Mouse (Mus musculus) macrophage (primary cell): ENCODE results near the gene Gm49416. TPM values are rescaled to one million over a fixed set of nuclear protein-coding genes. Genes with fewer than 3 reads are reported as not detected.
A peak's percentile ranks its signal among the peaks of the same experiment; 100 is the strongest.

Source experiments
- H3K27ac ChIP-seq: fragments of 350-480 bp; formaldehyde crosslinking; 2 replicates; pipeline ENCODE4 v1.9.0; 2021
- H3K36me3 ChIP-seq: fragments of 350-480 bp; formaldehyde crosslinking; 2 replicates; pipeline ENCODE4 v1.9.0; 2021; ENCODE audit errors: inconsistent target
- H3K4me3 ChIP-seq: fragments of 350-480 bp; formaldehyde crosslinking; 2 replicates; pipeline ENCODE4 v1.9.0; 2021; ENCODE audit errors: inconsistent target
- H3K79me2 ChIP-seq: fragments of 350-480 bp; formaldehyde crosslinking; 2 replicates; pipeline ENCODE4 v1.9.0; 2021; ENCODE audit errors: inconsistent target
- WGBS: methylation state at CpG from one replicate; pipeline ENCODE4 v1.1.7; 2026; ENCODE audit warnings: inconsistent platforms; ENCODE audit not compliant: missing documents; 5-methylcytosine and 5-hydroxymethylcytosine counted together
- polyA plus RNA-seq: library from polyadenylated mRNA; stranded (reverse); fragments of 250-400 nt; gene quantifications from 3 replicates; pipeline ENCODE4 v1.2.4, GENCODE M21; 2018; ENCODE audit warnings: inconsistent platforms

Gm49416 gene
- polyA plus RNA-seq, 1 experiment from 2014 or later: not detected

DNA sequence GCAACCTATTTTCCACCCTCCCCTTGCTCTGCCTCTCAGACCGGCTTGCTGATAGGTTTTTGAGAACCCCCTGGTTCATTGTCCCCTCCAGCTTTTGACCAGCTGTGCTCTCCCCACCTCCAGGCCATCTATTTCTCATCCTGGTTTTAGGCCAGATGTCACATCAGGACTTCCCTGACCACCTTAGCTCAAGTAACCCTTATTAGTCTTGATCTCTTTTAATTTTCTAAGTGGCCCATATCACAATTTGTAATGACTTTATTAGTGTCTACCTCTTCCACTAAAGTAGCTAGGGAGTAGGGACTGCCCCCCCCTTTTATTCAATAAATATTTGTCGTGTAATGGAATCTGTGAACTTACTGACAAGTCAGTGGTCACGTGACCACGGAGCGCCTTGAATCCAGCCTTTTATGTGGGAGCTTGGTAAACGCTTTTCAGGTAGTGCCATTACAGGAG, 32.1 kb downstream of the Gm49416 start:
- H3K4me3 ChIP-seq: peak overlapping the region; percentile 93
- peaks cover 47% of the 10 kb centered on the region for H3K79me2 ChIP-seq
- 1% methylated on average over 6 of the region's 6 CpGs for WGBS
- peak overlapping the region; percentile 81 for H3K27ac ChIP-seq
- H3K36me3 ChIP-seq: peaks cover 14% of the 10 kb centered on the region

DNA sequence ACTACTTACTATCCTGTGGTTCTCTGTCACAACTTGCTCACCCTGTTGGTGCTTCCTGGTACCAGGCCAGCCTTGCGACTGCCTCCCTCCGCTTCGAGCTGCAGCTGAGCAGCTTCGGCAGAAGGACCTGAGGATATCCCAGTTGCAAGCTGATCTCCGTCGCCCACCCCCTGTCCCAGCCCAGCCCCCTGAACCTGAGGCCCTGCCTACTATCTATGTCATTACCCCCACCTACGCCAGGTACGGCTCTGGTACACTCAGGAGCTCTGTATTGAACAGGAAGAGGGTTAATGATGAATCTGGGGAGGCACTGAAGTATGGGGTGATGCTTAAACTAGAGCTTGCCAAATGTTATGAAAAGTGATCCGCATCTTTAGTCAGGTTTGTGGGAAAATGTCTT, 33.0 kb downstream of the Gm49416 start:
- Histone ChIP-seq H3K4me3 (peak overlapping the region; percentile 93), H3K36me3 (peaks cover 15% of the 10 kb centered on the region; the same call in 1 of the 2 replicates), H3K27ac (0 out of 2 replicates have a peak overlapping the region, but pooled peaks have one; percentile 81), H3K79me2 (peaks cover 47% of the 10 kb centered on the region)
- 72% methylated on average over 8 of the region's 9 CpGs for WGBS

DNA sequence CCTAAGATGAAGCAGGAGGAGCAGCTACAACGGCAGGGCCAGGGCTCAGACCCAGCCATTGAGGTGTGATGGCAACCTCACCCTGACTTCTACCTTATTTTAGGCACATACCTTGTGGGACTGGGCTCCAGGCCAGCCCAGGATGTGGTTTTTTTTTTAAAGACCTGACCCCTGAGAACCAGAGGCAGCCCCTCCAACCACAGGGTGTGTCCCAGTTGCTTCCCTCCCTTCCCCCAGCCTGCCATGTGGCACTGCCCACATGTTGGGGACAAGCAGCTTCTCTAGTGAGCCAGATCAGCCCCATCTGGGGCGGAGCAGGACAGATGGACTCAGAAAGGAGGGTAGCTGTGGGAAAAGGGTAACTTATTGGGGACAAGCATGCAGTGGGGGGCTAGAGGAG, 38.0 kb downstream of the Gm49416 start:
- H3K27ac ChIP-seq: no peak overlapping the region
- WGBS: 32% methylated on average over 2 of the region's 2 CpGs
- H3K4me3 ChIP-seq: no peak overlapping the region
- peaks cover 49% of the 10 kb centered on the region for H3K79me2 ChIP-seq
- peaks cover 18% of the 10 kb centered on the region; the same call in 1 of the 2 replicates for H3K36me3 ChIP-seq

DNA sequence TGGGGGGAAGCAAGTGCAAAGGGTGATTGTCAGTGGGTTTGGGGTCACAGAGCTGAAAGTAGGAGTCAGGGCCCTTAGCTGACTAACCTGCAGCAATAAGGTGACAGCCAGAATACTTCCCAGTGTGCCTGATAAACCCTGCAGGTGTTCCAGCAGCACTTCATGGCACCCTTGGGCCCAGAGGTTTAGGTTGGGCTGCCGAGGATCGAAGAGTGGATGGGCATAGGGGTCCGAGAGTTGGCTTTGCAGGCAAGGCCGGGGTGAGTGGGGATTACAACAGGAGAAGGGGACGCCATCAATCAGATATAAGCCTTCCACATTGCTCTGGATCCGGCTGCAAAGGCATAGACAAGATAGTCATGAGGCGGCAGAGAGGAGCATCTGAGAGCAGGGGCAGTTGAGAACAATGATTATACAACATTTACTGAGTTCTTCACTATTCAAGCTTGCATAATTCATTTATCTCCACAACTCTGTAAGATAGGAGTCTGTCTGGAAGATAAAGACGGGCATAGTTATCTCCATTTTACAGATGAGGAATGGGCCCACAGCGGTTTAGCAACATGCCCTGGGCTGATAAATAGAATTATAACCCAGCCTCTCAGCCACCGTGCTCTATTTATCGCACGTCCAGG, 39.3 kb downstream of the Gm49416 start:
- 94% methylated on average over 12 of the region's 12 CpGs for WGBS
- peaks cover 21% of the 10 kb centered on the region; the same call in 1 of the 2 replicates for H3K36me3 ChIP-seq
- H3K79me2 ChIP-seq: peaks cover 36% of the 10 kb centered on the region
- no peak overlapping the region for H3K4me3 ChIP-seq
- no peak overlapping the region for H3K27ac ChIP-seq

DNA sequence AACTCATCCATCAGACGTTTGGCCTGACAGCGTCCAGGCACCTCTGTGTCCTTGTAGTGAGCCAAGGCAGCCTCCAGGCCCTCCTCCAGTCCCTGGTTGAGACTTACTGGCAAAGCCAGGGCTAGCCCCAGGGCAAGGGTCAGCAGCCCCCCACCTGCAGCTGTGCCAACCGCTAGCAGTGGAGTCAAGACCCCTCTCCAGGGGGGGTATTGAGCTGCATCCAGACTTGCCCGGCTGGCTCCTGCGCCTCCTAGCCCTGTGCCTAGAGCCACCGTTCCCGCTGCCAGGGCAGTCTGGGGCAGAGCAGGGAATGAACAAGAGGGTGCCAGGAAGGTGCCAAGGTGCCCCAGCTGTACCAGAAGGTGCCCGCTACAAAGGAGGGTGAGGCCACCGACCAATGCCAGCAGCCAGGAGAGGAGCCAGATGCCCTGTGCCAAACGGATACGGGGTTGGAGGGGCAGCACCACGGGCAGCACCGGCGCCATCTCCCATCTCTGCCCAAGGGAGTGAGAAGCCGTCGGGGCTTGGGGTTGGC, 40.0 kb downstream of the Gm49416 start:
- Histone ChIP-seq H3K27ac (no peak overlapping the region), H3K4me3 (peak overlapping the region; percentile 67), H3K36me3 (peaks cover 28% of the 10 kb centered on the region), H3K79me2 (peaks cover 29% of the 10 kb centered on the region)
- WGBS: 54% methylated on average over 16 of the region's 16 CpGs

DNA sequence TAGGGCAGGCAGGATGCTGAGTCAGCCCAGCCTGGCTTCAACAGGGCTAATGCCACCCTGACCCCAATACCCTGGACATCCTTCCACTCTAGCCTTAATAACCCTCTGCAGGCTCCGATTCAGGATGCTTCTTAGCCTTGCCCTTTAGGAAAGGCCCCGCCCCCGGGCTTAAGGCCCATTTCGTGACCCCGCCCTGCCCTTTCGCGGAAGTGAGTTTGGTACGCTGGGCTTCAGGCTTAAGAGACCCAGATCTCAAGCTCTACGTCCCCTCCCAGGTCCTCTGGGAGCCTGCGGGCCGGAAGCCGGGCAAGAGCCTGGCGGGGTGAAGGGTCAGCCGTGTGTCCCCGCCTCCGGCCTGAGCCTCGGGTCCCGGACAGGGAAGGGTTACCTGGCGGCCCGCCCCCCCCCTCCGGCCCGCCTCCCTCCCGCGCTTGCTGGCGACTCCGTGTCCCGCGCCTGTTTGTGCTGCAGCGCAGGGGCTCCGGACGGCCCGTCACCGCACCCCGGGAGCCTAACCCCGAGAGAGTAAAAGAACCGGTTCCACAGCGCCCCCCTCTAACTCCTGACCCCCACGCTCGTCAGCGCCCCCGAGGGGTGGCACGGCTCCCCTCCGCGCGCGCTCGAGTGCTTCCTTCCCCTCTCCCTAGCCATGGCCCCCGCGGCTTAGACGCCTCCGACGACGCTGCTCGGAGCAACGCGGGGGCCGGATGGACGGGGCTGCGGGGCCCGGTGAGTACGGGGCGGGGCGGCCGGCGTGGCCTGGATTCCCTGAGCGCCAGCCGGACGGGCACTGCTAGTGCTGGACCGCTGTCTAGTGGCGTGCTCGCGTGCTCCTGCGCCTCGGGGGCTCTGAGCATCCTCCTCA, 40.7 kb downstream of the Gm49416 start, which contains the start of the genes Rom1 and Eml3:
TSS of gene Rom1 (minus strand) at position 133 of the 865 bp plus-strand sequence.
TSS of gene Eml3 (plus strand) at position 329 of the 865 bp plus-strand sequence.
- WGBS: under 1% methylated on average over 66 of the region's 74 CpGs
- Histone ChIP-seq H3K36me3 (peaks cover 35% of the 10 kb centered on the region), H3K27ac (no peak within 1 kb of the TSS), H3K79me2 (peaks cover 22% of the 10 kb centered on the region; the same call in 1 of the 2 replicates), H3K4me3 (peak within 1 kb of the TSS; percentile 67)

DNA sequence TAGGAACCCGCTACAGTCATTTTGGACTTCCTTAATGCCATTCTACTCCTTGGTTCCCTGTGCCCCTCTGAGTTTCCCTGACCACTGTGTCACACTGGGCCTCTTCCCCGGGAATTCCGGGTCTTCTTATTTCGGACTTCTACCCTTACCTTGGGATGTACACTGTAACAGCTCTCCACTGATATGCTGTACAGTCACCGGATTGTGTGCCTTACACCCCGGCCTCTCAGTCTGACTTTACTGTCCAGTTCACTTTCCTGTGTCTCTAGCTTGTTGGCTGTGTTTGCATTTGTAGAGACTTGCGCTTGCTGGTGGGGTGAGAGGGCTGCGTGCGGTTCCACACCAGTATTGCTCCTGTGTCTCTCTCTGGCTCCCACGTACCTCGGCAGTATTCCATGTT, 41.4 kb downstream of the Gm49416 start:
- peak overlapping the region; percentile 67 for H3K4me3 ChIP-seq
- WGBS: 6% methylated on average over 11 of the region's 11 CpGs
- H3K79me2 ChIP-seq: peaks cover 18% of the 10 kb centered on the region; the same call in 1 of the 2 replicates
- peaks cover 42% of the 10 kb centered on the region for H3K36me3 ChIP-seq
- H3K27ac ChIP-seq: no peak overlapping the region

DNA sequence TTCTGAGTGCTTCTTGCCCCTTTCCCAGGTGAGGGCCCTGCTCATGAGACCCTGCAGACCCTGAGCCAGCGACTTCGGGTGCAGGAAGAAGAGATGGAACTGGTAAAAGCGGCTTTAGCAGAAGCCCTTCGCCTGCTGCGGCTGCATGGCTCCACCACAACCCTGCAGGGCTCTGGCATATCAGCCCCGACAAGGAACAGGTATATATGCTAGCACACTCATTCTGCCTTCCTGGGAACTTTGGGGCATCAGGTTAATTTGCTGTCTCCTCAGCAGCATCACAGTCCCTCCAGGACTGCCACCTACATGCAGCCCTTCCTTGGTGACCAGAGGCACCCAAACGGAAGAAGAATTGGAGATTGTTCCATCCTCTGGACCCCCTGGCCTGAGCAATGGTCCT, 42.0 kb downstream of the Gm49416 start:
- peaks cover 39% of the 10 kb centered on the region for H3K36me3 ChIP-seq
- 83% methylated on average over 7 of the region's 7 CpGs for WGBS
- no peak overlapping the region for H3K27ac ChIP-seq
- peaks cover 14% of the 10 kb centered on the region; the same call in 1 of the 2 replicates for H3K79me2 ChIP-seq
- peak overlapping the region; percentile 67; the same call in 1 of the 2 replicates for H3K4me3 ChIP-seq

DNA sequence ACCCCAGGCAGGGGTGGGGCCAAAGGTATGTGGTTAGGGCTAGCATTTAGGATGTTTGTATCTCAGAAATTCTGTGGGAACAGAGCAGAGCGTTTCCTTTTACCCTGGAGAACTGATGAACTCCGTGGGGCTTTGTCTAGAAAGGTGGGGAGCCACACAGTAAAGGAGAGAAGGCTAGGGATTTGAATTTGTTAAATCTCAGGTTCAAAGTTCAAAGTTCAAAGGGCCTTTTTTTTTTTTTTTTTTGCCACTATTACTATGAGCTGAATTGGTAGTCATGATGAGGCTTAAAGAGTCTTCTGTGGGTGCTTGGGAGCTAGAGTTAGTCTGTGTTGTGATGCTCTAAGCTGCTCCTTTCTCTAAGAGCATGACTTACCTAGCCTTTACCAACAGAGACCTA, 48.0 kb downstream of the Gm49416 start:
- 97% methylated on average over 2 of the region's 2 CpGs for WGBS
- H3K36me3 ChIP-seq: peaks cover 44% of the 10 kb centered on the region

DNA sequence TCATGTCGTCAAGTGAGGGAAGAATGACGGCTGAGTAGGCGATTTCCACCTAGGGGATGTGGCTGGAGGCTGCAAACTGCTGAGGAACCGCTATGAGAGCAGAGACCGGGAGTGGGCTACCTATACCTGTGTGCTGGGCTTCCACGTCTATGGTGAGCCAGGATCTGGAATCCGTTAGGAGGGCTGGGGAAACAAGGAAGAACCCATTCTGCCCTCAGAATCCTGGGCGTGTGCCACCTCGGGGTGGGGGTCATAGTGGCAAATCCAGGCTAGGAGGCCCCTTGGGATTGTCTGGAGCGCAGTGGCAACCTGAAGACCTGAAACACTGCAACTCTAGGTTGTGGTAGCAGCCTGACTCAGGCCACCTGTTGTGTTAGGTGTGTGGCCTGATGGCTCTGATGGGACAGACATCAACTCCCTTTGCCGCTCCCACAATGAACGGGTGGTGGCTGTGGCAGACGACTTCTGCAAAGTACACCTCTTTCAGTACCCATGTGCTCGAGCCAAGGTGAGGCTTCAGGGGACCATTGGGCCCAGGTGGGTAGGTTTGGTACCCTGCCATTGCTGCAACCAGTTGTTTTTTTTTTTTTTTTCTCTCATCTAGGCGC, 51.9 kb downstream of the Gm49416 start:
- Histone ChIP-seq H3K36me3 (peaks cover 20% of the 10 kb centered on the region; the same call in 1 of the 2 replicates), H3K79me2 (peaks cover 35% of the 10 kb centered on the region), H3K27ac (no peak overlapping the region), H3K4me3 (no peak overlapping the region)
- WGBS: 92% methylated on average over 15 of the region's 15 CpGs

More for the DNA sequence above, 48.0 kb downstream of the Gm49416 start:
- Histone ChIP-seq H3K27ac (no peak overlapping the region), H3K4me3 (no peak overlapping the region), H3K79me2 (no peaks in the 10 kb centered on the region)

DNA sequence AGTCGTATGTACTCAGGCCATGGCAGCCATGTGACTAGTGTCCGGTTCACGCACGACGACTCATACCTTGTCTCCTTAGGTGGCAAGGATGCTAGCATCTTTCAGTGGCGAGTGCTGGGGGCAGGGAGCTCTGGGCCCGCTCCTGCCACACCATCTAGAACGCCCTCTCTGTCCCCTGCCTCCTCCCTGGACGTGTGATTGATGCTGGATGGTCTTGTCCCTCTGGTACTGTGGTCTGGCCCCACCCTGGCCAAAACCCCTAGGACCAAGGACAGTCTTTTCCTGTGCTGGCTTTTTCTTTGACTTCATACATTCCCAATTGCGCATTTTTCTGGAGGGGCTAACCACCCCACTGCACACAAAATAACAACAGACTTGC, 52.4 kb downstream of the Gm49416 start:
- H3K27ac ChIP-seq: peak overlapping the region; percentile 57
- H3K79me2 ChIP-seq: peaks cover 40% of the 10 kb centered on the region
- peak overlapping the region; percentile 62; the same call in 1 of the 2 replicates for H3K4me3 ChIP-seq
- WGBS: 75% methylated on average over 10 of the region's 10 CpGs
- peaks cover 25% of the 10 kb centered on the region; the same call in 1 of the 2 replicates for H3K36me3 ChIP-seq

DNA sequence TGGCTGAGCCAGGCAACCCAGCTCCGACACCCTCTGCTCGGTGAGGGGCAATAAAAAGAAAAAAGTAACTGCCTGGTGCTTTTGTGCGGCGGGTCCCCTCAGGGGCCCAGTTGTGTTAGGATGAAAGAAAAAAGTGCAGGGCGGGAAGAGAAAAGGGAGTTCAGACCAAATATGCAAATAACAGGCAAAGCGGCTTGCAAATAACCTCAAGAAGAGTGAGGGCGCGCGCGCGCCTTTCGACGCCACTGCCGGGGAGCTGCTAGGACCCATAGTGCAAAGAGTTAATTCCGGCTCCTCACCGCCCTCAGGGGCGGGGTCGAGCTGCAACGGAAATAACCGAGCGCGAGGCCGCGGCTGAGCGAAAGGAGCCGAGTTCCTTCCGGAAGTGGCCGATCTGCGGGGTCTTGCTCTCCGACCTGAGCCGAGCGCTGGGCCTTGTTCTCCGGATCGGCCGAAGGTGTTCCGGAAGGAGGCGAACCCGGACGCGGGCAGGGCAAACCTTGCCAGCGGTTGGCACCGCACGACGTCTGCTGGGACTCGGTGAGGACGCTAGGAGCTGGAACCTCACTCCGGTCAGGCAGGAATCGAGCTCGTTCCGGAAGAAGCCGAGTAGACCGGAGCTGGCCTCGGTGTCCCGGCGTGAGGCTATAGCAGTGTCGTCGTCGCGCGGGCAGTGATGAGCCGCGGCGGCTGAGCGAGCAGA, 52.9 kb downstream of the Gm49416 start, which contains the start of gene Mta2:
TSS of gene Mta2 (plus strand) at position 361 of the 703 bp plus-strand sequence.
- Histone ChIP-seq H3K79me2 (peaks cover 46% of the 10 kb centered on the region), H3K4me3 (peak within 1 kb of the TSS; percentile 62), H3K27ac (peak within 1 kb of the TSS; percentile 57), H3K36me3 (peaks cover 24% of the 10 kb centered on the region; the same call in 1 of the 2 replicates)
- 3% methylated on average over 51 of the region's 64 CpGs for WGBS

DNA sequence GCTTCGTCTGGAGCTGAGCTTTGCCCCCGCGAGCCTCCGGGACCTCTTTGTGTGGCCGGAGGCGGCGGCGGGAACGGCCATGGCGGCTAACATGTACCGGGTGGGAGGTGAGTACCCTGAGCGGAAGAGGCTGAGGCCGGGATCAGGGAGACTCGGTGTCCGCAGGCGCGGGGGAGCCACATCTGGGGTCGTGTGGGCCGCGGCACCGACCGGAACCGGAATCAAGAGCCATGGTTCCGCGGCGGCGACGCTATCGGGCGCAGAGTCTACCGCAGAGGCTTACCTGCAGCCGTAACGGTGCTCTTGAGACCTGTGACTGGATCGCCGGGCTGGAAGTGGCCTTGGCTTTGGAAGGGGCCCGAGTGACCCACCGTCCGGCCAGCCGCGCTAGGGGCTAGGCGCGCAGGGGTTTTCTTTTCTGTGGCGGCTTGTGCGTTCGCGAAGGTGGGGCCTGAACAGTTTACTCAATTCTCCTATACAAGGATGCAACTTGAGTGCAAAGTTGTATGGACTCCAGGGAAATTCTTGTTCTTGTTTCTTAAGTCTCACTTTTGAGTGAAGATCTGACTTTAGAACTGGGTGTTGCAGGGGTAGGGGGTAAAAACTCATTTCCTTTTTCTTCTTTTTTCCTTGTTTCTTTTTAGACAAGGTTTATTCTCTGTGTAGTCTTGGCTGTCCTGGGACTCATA, 53.7 kb downstream of the Gm49416 start:
- Histone ChIP-seq H3K27ac (peak overlapping the region; percentile 57), H3K4me3 (peak overlapping the region; percentile 62), H3K36me3 (peaks cover 22% of the 10 kb centered on the region), H3K79me2 (peaks cover 53% of the 10 kb centered on the region)
- under 1% methylated on average over 43 of the region's 46 CpGs for WGBS
